Mouse (Mus musculus): ENCODE data around the gene Nacad.

Nacad gene

GRCm38 (mm10) chr11:6603887-6604603 lies 1.8 kb downstream of the Nacad start:
- DNase-seq (ENCODE audit: low spot score): no peak

DNA sequence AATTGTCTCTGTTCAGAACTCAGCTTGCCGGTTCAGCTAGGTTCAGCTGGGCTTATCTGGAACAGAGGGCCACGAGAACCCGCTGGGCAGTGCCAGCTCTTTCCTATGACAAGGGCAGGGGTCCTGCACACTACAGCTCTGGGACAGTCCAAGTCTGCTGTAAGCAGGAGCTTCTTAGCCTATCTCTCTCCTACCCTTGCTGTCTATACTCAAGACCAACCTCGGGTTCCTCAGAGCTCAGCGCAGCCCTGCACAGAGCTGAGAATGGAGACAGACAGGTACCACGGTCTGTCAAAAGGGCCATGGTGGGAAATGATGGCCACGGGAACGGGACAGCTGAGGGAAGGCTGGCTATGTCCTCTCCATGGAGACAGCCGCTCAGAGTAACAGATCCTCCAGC lies 2.6 kb downstream of the Nacad start:
- DNase-seq (ENCODE audit: low spot score): no peak

DNA sequence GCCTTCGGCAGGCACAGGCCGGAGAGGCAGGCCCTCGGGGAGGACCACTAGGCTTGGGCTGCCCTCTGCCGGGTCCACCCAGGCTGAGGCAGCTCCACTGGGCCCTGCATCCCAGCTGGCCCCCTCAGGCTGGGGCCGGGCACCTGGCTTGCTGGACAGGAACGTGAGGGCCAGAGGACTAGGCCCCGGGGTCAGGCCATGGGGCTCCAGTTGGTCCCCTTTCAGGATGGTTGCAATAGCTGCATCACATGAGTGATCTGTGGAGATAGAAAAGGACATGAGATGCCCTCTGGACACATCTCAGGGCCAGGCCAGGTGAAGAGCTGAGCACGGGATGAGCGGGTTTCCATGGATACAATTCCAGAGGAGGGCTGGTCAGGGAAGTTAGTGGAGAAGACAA lies 3.2 kb downstream of the Nacad start:
- no peak for DNase-seq (ENCODE audit: low spot score)

DNA sequence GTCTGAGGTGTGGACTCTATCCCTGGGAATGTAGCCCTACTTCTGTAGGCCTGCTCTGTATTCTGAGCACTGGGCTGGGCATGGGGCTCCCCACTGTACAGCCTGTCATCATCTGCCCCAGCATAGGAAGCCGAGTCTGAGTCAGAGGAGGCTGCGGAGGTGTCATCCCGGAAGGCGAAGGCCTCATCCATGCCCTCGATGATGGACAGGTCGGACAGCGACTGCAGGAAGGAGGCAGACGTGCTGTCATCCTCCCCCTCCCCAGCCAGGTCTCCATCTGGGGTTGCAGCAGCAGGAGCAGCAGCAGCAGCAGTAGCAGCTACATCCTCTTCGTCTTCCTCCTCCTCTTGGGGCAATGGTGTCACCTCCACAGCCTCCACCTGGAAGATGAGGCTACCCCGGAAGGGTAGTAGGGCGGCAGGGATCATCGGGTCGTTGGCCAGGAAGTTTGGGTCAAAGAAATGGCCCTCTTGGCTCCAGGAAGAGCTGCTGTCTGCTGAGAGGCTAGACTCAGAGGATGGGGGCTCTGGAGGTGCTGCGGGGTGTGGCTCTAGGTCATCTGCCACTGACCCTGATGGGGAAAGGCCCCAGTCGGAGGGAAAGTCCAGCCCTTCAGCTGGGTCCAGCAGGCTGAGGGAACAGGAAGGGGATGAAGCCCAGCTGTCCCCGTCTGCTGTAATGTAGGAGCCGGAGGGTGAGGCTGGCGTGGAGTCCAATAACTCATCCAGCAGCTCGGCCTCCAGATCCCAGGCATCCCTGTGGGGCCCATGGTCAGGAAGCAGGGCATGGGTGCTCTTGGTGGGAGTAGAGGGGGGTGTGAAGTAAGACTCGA lies 4.0 kb downstream of the Nacad start:
- DNase-seq (ENCODE audit: low spot score): no peak

DNA sequence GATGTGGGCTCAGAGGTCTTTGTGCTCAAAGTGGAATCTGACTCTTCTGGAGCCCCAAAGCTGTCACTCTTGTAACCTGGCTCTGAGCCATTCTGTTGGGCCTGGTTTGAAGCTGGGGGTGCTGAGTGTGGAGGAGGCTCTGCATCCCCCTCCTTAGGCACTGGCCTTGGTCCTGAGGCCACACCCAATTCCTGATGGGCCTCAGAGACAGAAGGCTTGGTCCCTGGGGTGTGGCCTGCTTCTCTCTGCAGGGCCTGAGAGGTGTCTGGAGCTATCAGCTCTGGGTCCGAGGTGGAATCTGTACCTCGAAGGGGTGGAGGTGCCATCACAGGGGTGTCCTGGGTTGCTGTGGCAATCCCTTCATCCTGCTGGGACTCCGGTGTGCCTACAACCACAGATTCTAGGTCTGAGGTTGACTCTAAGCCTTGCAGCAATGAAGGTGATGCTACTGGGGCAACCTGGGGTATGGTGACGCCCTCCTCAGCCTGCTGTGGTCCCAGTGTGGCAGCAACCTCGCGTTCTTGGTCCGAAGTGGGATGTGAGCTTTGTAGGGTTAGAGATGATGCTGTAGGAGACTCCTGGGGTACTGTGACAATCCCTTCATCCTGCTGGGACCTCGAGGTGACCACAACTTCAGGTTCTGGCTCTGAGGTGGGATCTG lies 5.4 kb downstream of the Nacad start:
- DNase-seq (ENCODE audit: low spot score): no peak

- DNase-seq (ENCODE audit: low spot score): no peak
These were observed 6.0 kb downstream of the Nacad start for GRCm38 (mm10) chr11:6599831-6600230.

DNA sequence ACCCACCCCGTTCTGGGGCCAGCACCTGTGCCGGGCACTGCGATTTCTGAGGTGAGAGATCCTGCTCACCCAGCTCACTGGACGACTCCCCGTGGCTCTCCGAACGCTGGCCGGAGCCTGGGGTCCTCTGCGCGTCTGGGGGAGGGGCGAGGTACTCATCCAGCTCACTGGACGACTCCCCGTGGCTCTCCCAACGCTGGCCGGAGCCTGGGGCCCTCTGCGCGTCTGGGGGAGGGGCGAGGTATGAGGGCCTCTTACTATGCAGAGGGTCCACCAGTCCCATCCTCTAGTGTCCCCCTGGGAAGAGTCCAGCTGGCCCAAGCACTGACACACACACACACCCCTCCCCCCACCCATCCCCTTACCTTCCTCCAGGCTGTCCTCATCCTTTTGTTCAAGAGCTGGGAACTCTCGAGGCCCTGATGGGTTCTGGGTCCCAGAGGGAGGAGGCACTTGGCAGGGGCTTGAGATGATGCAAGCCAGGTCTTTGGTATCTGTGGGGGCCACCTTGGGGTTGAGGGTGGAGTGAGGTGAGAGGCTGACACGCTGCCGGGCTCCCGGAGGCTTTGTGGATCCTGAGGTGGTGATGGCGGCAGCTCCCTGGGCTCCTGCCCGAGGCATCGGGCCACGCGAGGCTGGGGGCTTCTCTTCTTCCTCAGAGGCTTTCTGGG lies 6.7 kb downstream of the Nacad start:
- DNase-seq (ENCODE audit: low spot score): no peak

GRCm38 (mm10) chr11:6598191-6598889 lies 7.5 kb downstream of the Nacad start:
- no peak for DNase-seq (ENCODE audit: low spot score)

- no peak for DNase-seq (ENCODE audit: low spot score)
These were observed 8.3 kb downstream of the Nacad start for GRCm38 (mm10) chr11:6597523-6597922.

- no peak for DNase-seq (ENCODE audit: low spot score)
These were observed 9.2 kb downstream of the Nacad start for GRCm38 (mm10) chr11:6596616-6597015.

GRCm38 (mm10) chr11:6596205-6596604 lies 9.6 kb downstream of the Nacad start:
- DNase-seq (ENCODE audit: low spot score): no peak

DNA sequence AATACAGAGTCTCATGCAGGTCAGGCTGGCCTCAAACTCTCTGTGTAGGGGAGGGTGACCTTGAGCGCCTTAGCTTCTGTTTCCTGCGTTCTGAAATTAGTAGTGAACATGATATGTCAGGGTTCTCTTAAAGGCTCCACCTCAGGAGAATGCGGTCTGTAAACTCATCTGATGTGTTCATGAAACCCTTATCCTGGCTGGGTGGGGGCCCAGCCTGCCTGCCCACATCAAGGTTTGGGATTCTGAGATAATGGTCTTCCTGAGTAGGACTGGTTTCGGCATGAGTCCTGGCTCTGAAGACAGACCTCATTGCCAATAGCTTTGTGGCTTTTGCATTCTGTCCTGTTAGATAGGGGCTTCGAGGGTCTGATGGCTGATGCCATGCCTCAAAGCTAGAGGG lies 10.5 kb downstream of the Nacad start:
- peak; percentile 47 for DNase-seq (ENCODE audit: low spot score)

GRCm38 (mm10) chr11:6594845-6595244 lies 11.0 kb downstream of the Nacad start:
- no peak for DNase-seq (ENCODE audit: low spot score)

DNA sequence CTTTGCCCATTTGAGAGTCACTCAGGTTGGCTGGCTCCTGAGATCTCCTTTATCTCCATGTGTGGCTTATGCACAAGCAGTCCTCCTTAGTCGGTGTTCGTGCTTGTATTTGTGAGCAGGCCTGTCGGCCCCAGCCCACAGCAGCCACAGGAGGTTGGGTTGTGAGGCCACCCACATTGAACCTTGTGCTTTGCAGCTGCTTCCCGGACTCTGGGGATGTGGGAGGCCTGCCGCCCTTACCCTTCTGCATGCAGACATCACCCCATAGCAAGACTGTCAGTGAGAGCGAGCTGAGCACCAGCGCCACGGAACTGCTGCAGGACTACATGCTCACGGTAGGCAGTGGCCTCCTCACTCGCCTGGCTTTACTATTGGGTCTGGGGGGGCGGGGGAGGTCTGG lies 12.4 kb downstream of the Nacad start:
- no peak for DNase-seq (ENCODE audit: low spot score)

DNA sequence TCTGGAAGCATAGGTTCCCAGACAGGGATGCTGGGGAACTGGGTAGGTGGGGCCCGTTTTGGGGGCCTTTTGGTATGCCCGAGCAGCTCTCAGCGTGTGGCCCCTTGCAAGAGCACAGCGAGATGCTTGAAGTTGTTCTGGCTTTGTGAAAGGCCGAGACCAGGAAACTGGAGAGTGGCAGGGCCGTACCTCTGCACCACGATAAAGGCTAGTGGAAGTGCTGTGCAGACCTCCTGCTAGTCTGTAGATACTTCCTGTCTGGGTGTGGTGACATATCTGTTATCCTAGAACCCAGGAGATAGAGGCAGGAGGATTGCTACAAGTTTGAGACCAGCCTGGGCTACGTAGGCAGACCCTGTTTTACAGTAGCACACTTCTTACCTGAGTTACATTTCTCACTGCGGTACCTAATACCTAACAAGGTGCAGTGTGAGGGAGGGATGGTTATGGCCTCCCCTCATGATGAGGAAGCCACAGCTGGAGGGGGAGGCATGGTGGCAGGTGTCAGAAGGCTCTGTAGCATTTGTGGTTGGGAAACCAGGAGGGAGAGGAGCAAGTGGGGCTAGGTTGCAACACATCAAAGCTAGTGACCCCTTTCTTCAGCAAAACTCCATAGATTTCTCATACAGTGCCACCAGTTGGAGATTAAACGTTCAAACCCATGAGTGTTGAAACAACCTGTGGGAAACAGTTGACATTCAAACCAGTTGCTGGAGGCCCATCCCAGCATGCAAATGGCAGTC lies 14.7 kb downstream of the Nacad start:
- DNase-seq (ENCODE audit: low spot score): peak; percentile 62

DNA sequence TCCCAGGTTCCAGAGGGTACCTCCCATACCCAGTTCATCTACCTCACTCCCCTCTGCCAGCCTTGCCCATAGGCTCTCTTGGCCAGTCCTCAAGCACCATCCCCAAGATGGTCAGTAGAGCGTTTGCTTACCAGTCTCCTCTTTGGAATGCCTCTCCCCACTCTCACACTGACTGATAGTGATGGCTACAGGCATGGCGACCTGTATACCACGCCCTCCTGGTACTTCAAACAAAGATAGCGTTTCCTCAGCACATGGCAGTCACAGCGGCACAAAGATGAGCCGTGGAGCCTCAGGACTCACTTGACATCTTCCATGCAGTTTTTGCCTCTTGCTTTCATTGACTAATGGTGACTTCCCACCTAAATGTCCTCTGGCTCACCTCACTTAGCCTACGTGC lies 16.0 kb downstream of the Nacad start:
- no peak for DNase-seq (ENCODE audit: low spot score)

DNA sequence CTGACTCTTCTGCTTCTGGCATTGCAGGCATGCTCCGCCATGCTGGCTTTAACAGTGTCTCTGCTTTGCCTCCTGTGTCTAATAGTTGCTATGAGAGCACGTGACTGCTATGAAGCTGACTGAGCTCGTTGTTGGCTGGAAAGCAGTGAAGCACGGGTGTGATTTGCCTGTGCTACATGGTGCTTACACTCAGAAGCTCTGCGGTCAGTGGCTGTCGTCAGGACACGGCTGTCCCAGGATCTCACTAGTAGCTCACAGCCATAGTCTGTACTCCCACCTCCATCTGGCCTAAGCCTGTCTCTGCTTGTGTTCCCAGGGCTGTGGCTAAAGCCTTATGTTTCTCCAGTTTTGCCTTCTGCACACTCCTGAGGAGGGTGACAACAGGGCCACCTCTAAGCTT lies 17.6 kb downstream of the Nacad start:
- DNase-seq (ENCODE audit: low spot score): no peak

- no peak for DNase-seq (ENCODE audit: low spot score)
These were observed 18.5 kb downstream of the Nacad start for GRCm38 (mm10) chr11:6587249-6587940.

GRCm38 (mm10) chr11:6586660-6587059 lies 19.2 kb downstream of the Nacad start:
- DNase-seq (ENCODE audit: low spot score): no peak

DNA sequence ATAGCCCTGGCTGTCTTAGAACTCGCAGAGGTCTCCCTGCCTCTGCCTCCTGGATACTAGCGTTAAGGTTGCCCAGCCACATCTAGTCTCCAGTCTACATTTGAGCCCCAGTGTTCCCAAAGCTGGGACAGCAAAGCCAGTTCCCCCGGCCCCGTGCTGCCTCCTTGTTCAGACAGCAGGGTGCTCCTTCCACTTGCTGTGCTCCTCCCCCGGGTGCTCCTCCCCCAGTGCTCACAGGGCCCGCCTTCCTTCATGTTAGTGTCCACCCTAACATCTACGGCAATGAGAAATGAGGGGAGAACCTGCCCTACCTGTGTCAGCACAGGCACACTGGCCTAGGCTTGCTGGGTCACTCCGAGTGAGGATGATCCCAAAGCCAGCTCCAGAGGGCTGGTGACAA lies 20.1 kb downstream of the Nacad start:
- no peak for DNase-seq (ENCODE audit: low spot score)

GRCm38 (mm10) chr11:6581560-6581959 lies 24.3 kb downstream of the Nacad start:
- DNase-seq (ENCODE audit: low spot score): no peak

All from c-Kit-positive CD71-positive TER-119-positive erythroid progenitor cells, embryonic 14.5 days (primary cell).